Mouse (Mus musculus): ENCODE results near the gene Apela. TPM values are rescaled to one million over a fixed set of nuclear protein-coding genes. Genes with fewer than 3 reads are reported as not detected.

Apela gene
- total and polyA plus RNA-seq, 2 experiments from 2014 or later: 3.3 TPM; not detected in 1

DNA sequence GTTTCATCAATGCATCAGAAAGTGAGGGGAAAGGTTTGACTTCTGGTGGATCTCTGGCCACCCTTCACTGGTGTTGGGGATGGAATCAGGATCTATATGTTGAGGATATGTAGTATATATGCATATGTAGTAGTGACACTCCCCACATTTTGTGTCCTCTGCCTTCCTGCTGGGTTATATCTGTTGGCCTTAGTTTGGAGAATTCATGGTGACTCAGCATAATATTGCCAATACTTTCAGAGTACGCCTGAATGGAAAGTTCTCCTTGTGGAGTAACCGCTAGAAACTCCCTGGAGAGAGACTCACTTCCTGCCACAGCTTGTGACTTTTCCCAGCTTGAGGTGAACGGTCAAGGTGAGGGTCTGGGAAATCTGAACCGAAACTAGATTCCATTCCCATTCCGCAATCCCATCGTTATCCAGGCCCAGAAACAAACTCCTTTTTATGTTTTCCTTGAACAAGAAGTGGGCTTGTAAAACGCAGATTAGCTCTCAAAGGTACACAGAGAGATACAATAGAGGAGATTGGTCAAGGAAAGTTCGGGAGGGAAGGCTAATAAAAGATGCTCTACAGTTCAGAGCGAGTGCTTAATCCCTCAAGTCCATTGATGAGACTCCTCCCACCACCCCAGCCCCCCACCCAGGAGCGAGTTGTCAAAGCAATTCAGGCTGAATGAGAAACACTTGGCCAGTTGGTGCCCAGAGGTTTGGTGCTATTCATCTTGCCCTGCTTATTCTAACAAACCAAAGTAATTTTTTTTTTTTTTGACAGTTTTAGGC is 30.7 kb upstream of the Apela start:
- no peak for ATAC-seq (ENCODE audit: insufficient read depth, low read depth)
- H3K36me3 ChIP-seq (replicated peaks; ENCODE audit: control insufficient read depth, insufficient read depth, low read length): no peaks in the 10 kb centered on the region
- no peaks in the 10 kb centered on the region for H3K9me3 ChIP-seq (replicated peaks; ENCODE audit: control insufficient read depth, low read length)
- no peaks in the 10 kb centered on the region for H3K27me3 ChIP-seq (ENCODE audit: control insufficient read depth, insufficient read depth, low read length)
- H3K9ac ChIP-seq (replicated peaks; ENCODE audit: low read depth, low read length): no peak overlapping the region
- 47% methylated on average over 10 of the region's 10 CpGs for WGBS
- H3K4me3 ChIP-seq (ENCODE audit: low read depth, low read length): no peak overlapping the region
- no peak overlapping the region for H3K4me2 ChIP-seq (ENCODE audit: low read depth, low read length)
- H3K27ac ChIP-seq (ENCODE audit: low read depth): no peak overlapping the region
- DNase-seq (ENCODE audit: low spot score): no peak
- TF ChIP-seq CTCF (IDR thresholded peaks at IDR 0.05; ENCODE audit: low read depth): no peak
- H3K4me1 ChIP-seq (ENCODE audit: control insufficient read depth, insufficient read depth): no peaks in the 10 kb centered on the region

DNA sequence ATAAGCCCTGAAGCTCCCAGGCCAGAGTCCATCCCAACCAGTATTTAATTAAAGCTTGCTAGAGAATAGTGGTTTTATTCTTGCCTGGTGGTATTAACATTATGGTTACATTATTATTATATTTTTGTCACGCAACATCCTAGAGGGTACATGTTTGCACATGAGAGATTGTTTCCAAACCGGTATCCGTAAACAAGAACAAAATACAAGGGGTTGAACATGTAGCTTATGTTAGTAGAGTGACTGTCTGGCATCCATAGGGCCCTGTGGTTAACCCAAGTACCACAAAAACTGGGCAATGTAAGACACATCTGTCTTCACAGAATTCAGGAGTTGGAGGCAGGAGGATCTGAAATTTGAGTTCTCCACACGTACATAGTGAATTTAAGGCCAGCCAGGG is 29.9 kb upstream of the Apela start:
- H3K27ac ChIP-seq (ENCODE audit: low read depth): no peak overlapping the region
- TF ChIP-seq CTCF (IDR thresholded peaks at IDR 0.05; ENCODE audit: low read depth) (no peak), EP300 (IDR thresholded peaks at IDR 0.05; ENCODE audit: low read depth) (no peak)
- no peaks in the 10 kb centered on the region for H3K36me3 ChIP-seq (replicated peaks; ENCODE audit: control insufficient read depth, insufficient read depth, low read length)
- H3K9ac ChIP-seq (replicated peaks; ENCODE audit: low read depth, low read length): no peak overlapping the region
- no peaks in the 10 kb centered on the region for H3K4me1 ChIP-seq (ENCODE audit: control insufficient read depth, insufficient read depth)
- H3K4me2 ChIP-seq (ENCODE audit: low read depth, low read length): no peak overlapping the region
- 91% methylated on average over 4 of the region's 4 CpGs for WGBS
- H3K4me3 ChIP-seq (ENCODE audit: low read depth, low read length): no peak overlapping the region
- DNase-seq (ENCODE audit: low spot score) (no peak), ATAC-seq (ENCODE audit: insufficient read depth, low read depth) (no peak)
- H3K27me3 ChIP-seq (ENCODE audit: control insufficient read depth, insufficient read depth, low read length): no peaks in the 10 kb centered on the region
- H3K9me3 ChIP-seq (replicated peaks; ENCODE audit: control insufficient read depth, low read length): no peaks in the 10 kb centered on the region

DNA sequence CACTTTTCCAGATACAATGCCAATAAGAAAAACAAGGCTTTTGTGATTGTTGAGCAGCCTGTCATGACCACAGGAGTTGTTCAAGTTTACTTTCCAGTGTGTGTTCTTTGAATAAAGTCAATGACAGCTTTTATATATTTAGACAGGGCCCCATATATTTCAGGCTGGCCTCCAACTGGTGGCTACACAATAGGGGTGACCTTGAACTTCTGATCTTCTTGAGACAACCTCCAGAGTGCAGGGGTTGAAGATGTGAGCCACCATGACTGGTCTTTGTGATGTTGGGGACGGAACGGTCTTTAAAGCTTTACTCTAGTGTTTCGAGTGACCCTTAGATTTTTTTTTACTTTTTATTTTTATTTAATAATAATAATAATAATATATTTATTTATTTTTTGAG is 28.5 kb upstream of the Apela start:
- Histone ChIP-seq H3K27ac (ENCODE audit: low read depth) (no peak overlapping the region), H3K27me3 (ENCODE audit: control insufficient read depth, insufficient read depth, low read length) (no peaks in the 10 kb centered on the region), H3K36me3 (replicated peaks; ENCODE audit: control insufficient read depth, insufficient read depth, low read length) (no peaks in the 10 kb centered on the region), H3K4me3 (ENCODE audit: low read depth, low read length) (no peak overlapping the region), H3K9ac (replicated peaks; ENCODE audit: low read depth, low read length) (no peak overlapping the region), H3K4me2 (ENCODE audit: low read depth, low read length) (no peak overlapping the region), H3K4me1 (ENCODE audit: control insufficient read depth, insufficient read depth) (no peaks in the 10 kb centered on the region), H3K9me3 (replicated peaks; ENCODE audit: control insufficient read depth, low read length) (no peaks in the 10 kb centered on the region)
- ATAC-seq (ENCODE audit: insufficient read depth, low read depth) (no peak), DNase-seq (ENCODE audit: low spot score) (no peak)
- 96% methylated on average over 3 of the region's 3 CpGs for WGBS
- TF ChIP-seq EP300 (IDR thresholded peaks at IDR 0.05; ENCODE audit: low read depth): no peak
- no peak for TF ChIP-seq CTCF (IDR thresholded peaks at IDR 0.05; ENCODE audit: low read depth)

DNA sequence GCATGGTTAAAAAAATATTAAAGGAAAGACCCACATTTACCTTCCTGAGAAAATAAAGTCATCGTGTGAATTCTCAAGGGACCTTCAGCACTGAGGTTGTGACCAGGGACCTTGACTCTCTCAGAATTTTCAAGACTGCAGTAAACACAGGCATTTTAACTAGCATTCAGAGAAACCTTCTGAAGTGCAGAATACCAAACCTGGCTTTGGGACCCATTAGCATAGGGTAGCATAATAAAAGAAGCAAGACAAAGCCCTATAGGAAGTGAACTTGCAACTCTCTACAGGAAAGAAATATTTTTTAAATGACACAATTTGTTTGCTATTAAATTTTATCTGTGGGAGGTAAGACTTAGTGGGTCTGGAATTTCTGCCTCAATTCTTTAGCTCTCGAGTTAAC is 26.9 kb upstream of the Apela start:
- 38% methylated on average over 2 of the region's 2 CpGs for WGBS
- H3K9ac ChIP-seq (replicated peaks; ENCODE audit: low read depth, low read length): no peak overlapping the region
- TF ChIP-seq EP300 (IDR thresholded peaks at IDR 0.05; ENCODE audit: low read depth): no peak
- no peak for TF ChIP-seq CTCF (IDR thresholded peaks at IDR 0.05; ENCODE audit: low read depth)
- H3K36me3 ChIP-seq (replicated peaks; ENCODE audit: control insufficient read depth, insufficient read depth, low read length): no peaks in the 10 kb centered on the region
- no peaks in the 10 kb centered on the region for H3K4me1 ChIP-seq (ENCODE audit: control insufficient read depth, insufficient read depth)
- no peak overlapping the region for H3K4me2 ChIP-seq (ENCODE audit: low read depth, low read length)
- H3K9me3 ChIP-seq (replicated peaks; ENCODE audit: control insufficient read depth, low read length): no peaks in the 10 kb centered on the region
- H3K27ac ChIP-seq (ENCODE audit: low read depth): no peak overlapping the region
- H3K27me3 ChIP-seq (ENCODE audit: control insufficient read depth, insufficient read depth, low read length): no peaks in the 10 kb centered on the region
- no peak for DNase-seq (ENCODE audit: low spot score)
- ATAC-seq (ENCODE audit: insufficient read depth, low read depth): no peak
- no peak overlapping the region for H3K4me3 ChIP-seq (ENCODE audit: low read depth, low read length)

DNA sequence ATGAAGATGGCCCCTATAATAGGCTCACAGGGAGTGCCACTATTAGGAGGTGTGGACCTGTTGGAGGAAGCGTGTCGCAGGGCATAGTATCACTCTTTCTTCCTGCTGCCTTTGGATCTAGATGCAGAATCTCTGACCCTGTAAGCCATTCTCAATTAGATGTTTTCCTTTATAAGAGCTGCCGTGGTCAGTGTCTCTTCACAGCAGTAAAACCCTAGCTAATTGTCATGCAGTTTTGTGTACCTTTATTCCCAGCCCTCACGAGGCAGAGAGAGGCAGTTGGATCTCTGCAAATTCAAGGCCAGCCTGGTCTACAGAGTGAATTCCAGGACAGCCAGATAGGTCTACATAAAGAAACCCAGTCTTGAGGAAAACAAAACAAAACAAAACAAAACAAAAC is 25.1 kb upstream of the Apela start:
- Histone ChIP-seq H3K27me3 (ENCODE audit: control insufficient read depth, insufficient read depth, low read length) (no peaks in the 10 kb centered on the region), H3K27ac (ENCODE audit: low read depth) (no peak overlapping the region), H3K4me2 (ENCODE audit: low read depth, low read length) (no peak overlapping the region), H3K9ac (replicated peaks; ENCODE audit: low read depth, low read length) (no peak overlapping the region), H3K9me3 (replicated peaks; ENCODE audit: control insufficient read depth, low read length) (no peaks in the 10 kb centered on the region), H3K36me3 (replicated peaks; ENCODE audit: control insufficient read depth, insufficient read depth, low read length) (no peaks in the 10 kb centered on the region), H3K4me3 (ENCODE audit: low read depth, low read length) (no peak overlapping the region), H3K4me1 (ENCODE audit: control insufficient read depth, insufficient read depth) (no peaks in the 10 kb centered on the region)
- WGBS: 80% methylated on average over 4 of the region's 4 CpGs
- ATAC-seq (ENCODE audit: insufficient read depth, low read depth) (no peak), DNase-seq (ENCODE audit: low spot score) (no peak)
- no peak for TF ChIP-seq EP300 (IDR thresholded peaks at IDR 0.05; ENCODE audit: low read depth)
- TF ChIP-seq CTCF (IDR thresholded peaks at IDR 0.05; ENCODE audit: low read depth): no peak

DNA sequence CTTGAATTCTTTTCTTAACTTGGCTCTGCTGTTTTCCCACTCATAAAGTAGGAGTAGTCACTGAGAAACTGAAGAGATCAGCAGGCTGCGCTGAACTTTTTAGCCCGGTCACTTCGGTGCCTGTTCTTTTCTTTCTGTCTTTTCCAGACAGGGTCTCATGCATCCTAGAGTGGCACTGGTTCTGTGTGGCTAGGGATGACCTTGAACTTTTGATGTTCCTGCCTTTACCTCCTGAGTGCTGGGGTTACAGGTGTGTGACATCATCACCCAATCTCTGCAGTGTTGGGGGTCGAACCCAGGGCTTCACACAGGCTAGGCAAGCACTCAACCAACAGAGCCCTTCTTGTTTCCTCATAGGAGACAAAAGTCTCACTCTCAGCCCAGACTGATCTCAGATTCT is 19.6 kb upstream of the Apela start:
- no peak for ATAC-seq (ENCODE audit: insufficient read depth, low read depth)
- H3K4me2 ChIP-seq (ENCODE audit: low read depth, low read length): no peak overlapping the region
- no peak overlapping the region for H3K27ac ChIP-seq (ENCODE audit: low read depth)
- H3K36me3 ChIP-seq (replicated peaks; ENCODE audit: control insufficient read depth, insufficient read depth, low read length): no peaks in the 10 kb centered on the region
- no peaks in the 10 kb centered on the region for H3K4me1 ChIP-seq (ENCODE audit: control insufficient read depth, insufficient read depth)
- DNase-seq (ENCODE audit: low spot score): no peak
- no peak overlapping the region for H3K4me3 ChIP-seq (ENCODE audit: low read depth, low read length)
- WGBS: 87% methylated on average over 4 of the region's 4 CpGs
- no peak overlapping the region for H3K9ac ChIP-seq (replicated peaks; ENCODE audit: low read depth, low read length)
- H3K9me3 ChIP-seq (replicated peaks; ENCODE audit: control insufficient read depth, low read length): no peaks in the 10 kb centered on the region
- no peaks in the 10 kb centered on the region for H3K27me3 ChIP-seq (ENCODE audit: control insufficient read depth, insufficient read depth, low read length)
- TF ChIP-seq EP300 (IDR thresholded peaks at IDR 0.05; ENCODE audit: low read depth) (no peak), CTCF (IDR thresholded peaks at IDR 0.05; ENCODE audit: low read depth) (no peak)

Measured in heart, postnatal 0 days (tissue).